Mouse (Mus musculus) ovary, adult 10 weeks (tissue): Measurements from ENCODE around the gene Gab1. TPM values are rescaled to one million over a fixed set of nuclear protein-coding genes. Genes with fewer than 3 reads are reported as not detected.

Experiments
- polyA plus RNA-seq: library from polyadenylated mRNA; stranded (reverse); fragments of 350-450 nt; fragmentation: Illumina TruSeq; extraction: RNeasy Lipid Tissue Mini Kit (QIAGEN cat#74804); gene quantifications from one replicate; pipeline ENCODE4 v1.2.3, GENCODE M21; 2014

Gene Gab1
- 50.5 TPM for polyA plus RNA-seq

GRCm38 (mm10) chr8:80880196-80881106, at the start of gene Gab1:
Gene Gab1 (minus strand): TSS chr8:80880519.

GRCm38 (mm10) chr8:80739155-80739924, 141.0 kb downstream of the Gab1 start, which contains the start of gene Smarca5:
Gene Smarca5 (minus strand): TSS chr8:80739497.

Other genes with a start within 250 kb of the Gab1 start
- 318 TPM for gene Smarca5, start 141.0 kb downstream of the Gab1 start, polyA plus RNA-seq
- gene Usp38, start 134.4 kb upstream of the Gab1 start, polyA plus RNA-seq, result 48.1 TPM